Mouse (Mus musculus) myocyte (in vitro differentiated cells): ENCODE results near the gene Cfap65.

ENCODE experiments used
- CEBPB ChIP-seq: IDR thresholded peaks from 2 replicates; pipeline ENCODE4 v1.6.1; 2011; ENCODE audit warnings: mild to moderate bottlenecking, moderate library complexity; ENCODE audit not compliant: poor library complexity, insufficient read depth, severe bottlenecking
- E2F4 ChIP-seq: IDR thresholded peaks from one replicate; pipeline ENCODE4 v1.6.1; 2011; ENCODE audit warnings: mild to moderate bottlenecking, control low read depth, moderate library complexity; ENCODE audit not compliant: insufficient read depth
- MAX ChIP-seq: IDR thresholded peaks from one replicate; pipeline ENCODE4 v1.6.1; 2011; ENCODE audit warnings: low read depth, mild to moderate bottlenecking, control low read depth
- MYOD1 ChIP-seq, 3 experiments: IDR thresholded peaks; one replicate each; pipeline ENCODE4 v1.6.1; 2011; ENCODE audit warnings: control low read depth in 2 of 3, low read depth in 2 of 3, mild to moderate bottlenecking in 2 of 3, moderate library complexity in 1 of 3; ENCODE audit not compliant: insufficient read length in 2 of 3, control insufficient read depth in 1 of 3
- MYOG ChIP-seq, 3 experiments: IDR thresholded peaks; one replicate each; pipeline ENCODE4 v1.6.1; 2011; ENCODE audit warnings: control low read depth in 2 of 3, low read depth in 2 of 3, mild to moderate bottlenecking in 2 of 3; ENCODE audit not compliant: insufficient read length in 2 of 3, control insufficient read depth in 1 of 3, insufficient read depth in 1 of 3
- POLR2A ChIP-seq: IDR thresholded peaks from one replicate; pipeline ENCODE4 v1.6.1; 2011; ENCODE audit warnings: low read depth, mild to moderate bottlenecking, control low read depth, moderate library complexity; ENCODE audit not compliant: insufficient read length
- POLR2AphosphoS2 ChIP-seq: IDR thresholded peaks from one replicate; pipeline ENCODE4 v1.6.1; 2011; ENCODE audit warnings: low read depth, control low read depth; ENCODE audit not compliant: insufficient read length
- SRF ChIP-seq: IDR thresholded peaks from one replicate; pipeline ENCODE4 v1.6.1; 2011; ENCODE audit warnings: low read depth; ENCODE audit not compliant: control insufficient read depth, insufficient read length
- TCF12 ChIP-seq: IDR thresholded peaks from one replicate; pipeline ENCODE4 v1.6.1; 2011; ENCODE audit warnings: mild to moderate bottlenecking, control low read depth; ENCODE audit not compliant: poor library complexity, insufficient read depth, severe bottlenecking
- TCF3 ChIP-seq: IDR thresholded peaks from one replicate; pipeline ENCODE4 v1.6.1; 2011; ENCODE audit warnings: low read depth, control low read depth; ENCODE audit not compliant: insufficient read length
- USF1 ChIP-seq: IDR thresholded peaks from one replicate; pipeline ENCODE4 v1.6.1; 2011; ENCODE audit warnings: low read depth, mild to moderate bottlenecking, control low read depth, moderate library complexity

DNA sequence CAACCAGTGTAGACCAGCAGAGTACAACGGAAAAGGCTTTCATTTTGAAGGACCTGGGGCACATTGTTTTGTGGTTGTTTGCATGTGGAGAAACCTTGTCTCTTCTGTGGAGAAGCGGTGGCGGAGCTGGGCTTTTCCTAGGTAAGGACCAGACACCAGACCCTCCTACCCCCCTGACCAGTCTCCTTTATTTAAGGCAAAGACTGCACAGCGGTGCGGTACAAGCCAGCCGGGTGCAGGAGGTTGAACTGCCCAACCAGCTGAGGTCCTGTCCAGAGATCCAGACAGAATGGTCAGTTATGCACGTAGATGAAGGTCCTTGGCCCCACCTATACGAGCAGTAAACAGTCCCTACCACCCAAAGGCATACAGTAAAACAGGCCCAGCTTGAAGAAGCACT lies 52.6 kb downstream of the Cfap65 start:
- TF ChIP-seq POLR2A (no peak), USF1 (no peak), POLR2AphosphoS2 (no peak), MYOG (IDR thresholded peaks at IDR 0.05; ENCODE audit: control insufficient read depth in 1 of 3, insufficient read depth in 1 of 3, insufficient read length in 2 of 3, low read depth in 2 of 3) (no peak), MYOD1 (IDR thresholded peaks at IDR 0.05; ENCODE audit: control insufficient read depth in 1 of 3, insufficient read length in 2 of 3, low read depth in 2 of 3) (no peak), TCF12 (no peak), E2F4 (no peak), TCF3 (no peak), CEBPB (no peak), MAX (no peak), SRF (no peak)
